Mouse (Mus musculus): Measurements from ENCODE around the gene Gtpbp3.

DNA sequence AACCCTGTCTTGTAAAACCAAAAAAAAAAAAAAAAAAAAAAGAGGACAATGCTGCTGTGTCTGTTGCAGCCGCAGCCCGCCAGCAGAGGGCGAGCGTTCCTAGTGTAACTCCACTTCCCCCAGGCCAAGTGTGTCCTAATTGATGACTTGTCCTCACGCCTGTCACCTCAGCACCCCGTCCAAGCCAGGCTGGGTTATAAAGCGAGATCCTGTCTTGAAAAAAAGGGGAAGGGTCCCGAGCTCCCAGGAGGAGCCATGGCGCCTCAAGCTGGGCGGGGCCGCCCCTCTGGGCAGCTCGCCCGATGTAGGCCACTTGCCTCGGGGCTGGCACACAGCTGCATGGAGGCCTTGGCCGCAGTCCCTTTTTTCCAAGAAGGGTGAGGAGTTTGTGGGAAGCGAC, 7.1 kb downstream of the Gtpbp3 start:
- TF ChIP-seq CTCF (IDR thresholded peaks at IDR 0.05; ENCODE audit: control insufficient read depth, insufficient read depth, insufficient replicate concordance, low read depth, low read length) (peak; percentile 75; the same call in 1 of the 2 replicates), POLR2A (IDR thresholded peaks at IDR 0.05; ENCODE audit: control insufficient read depth, low read depth, low read length) (no peak)

All from testis, adult 2 months (tissue).